Mouse (Mus musculus): ENCODE data around the gene Pknox2.

The Pknox2 gene

DNA sequence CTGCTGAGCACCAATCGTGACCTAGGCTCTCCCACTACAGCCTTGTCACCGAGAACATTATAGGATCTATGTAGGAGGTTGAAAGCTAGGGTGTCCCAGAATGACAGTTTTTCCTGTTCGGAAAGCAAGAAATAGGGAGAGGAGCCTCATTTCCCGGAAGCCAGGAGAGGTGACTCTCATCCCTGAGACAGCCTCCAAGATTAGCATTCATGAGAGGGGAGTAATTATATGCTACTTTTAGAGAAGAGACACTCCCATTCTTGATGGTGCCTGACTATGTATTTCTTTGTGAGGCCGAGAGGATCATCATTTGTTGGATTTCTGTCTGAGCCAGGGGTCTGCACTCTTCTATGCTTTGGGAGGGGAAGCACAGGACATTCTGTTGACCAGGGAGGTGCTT lies 265.6 kb downstream of the Pknox2 start:
- DNase-seq (ENCODE audit: low read depth) = no peak

DNA sequence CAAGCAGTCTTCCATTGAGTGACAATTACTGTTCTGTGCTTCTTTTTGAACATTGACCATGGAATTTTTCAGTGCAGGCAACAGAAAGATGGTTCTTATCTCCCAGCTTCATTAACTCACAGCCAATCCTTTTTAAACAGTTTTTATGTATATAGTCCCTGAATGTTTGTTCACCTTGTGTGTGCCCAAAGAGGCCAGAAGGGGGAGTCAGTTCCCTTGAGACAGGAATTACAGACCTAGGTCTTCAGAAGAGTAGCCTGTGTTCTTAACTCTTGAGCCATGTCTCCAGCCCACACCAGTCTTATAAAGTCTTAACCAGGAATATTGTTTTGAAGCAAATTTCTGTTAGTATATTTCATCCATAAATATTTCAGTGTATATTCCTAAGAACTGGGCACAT lies 270.4 kb downstream of the Pknox2 start:
- DNase-seq (ENCODE audit: low read depth) = no peak

DNA sequence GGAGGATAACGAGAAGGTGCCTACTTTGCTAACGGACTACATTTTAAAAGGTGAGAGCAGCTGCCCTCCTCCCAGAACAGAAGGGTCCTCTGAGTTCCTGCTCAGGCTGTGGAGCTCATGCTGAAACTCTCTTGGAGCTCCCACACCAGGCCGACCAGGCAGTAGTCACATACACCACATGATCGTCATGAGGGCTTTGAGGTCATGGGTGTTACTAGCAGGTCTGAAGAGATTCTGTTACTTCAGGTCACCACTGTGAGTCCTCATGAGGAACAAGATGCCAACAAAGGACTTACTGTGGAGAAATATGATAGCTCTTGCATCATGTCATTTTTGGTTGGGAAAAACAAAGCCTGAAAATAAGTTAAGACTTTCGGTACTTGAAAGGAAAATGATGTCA lies 270.9 kb downstream of the Pknox2 start:
- no peak for DNase-seq (ENCODE audit: low read depth)

DNA sequence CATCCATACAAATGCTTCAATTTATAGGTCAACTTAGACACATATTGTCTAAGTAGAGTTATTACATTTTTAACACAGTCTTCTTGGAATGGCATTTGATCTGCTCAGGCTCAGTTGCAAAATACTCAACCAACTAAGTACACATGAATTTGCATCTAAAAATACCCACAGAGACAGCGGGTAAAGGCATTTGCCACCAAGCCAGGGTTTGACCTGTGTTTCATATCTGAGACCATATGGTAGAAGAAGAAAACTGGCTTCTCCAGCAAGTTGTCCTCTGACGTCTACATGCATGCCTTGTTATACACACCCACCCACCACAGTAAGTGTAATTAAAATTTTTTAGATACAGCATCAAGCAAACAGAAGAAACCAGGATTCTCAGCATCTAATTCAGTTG lies 273.4 kb downstream of the Pknox2 start:
- DNase-seq (ENCODE audit: low read depth) = no peak

DNA sequence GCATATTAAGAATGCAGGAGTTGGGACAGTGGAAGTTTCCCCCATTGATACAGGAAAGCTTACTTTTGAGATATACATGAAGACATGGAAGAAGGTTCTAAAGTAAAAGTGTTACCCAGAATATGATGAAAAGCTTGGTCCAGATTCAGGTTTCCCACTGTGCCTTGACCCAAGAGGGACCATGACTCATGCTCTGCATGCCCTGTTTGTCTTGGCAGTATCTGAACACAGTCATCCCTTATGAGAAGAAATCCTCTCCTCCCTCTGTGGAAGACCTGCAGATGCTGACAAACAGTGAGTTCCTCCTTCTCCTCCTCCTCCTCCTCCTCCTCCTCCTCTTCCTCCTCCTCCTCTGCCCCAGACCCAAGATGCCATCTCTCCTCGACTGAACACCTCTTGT lies 276.9 kb downstream of the Pknox2 start:
- DNase-seq (ENCODE audit: low read depth) = no peak

- no peak for DNase-seq (ENCODE audit: low read depth)
Measured at GRCm38 (mm10) chr9:36868662-36869061, 278.5 kb downstream of the Pknox2 start.

GRCm38 (mm10) chr9:36864862-36865813 lies 282.1 kb downstream of the Pknox2 start:
- no peak for DNase-seq (ENCODE audit: low read depth)

GRCm38 (mm10) chr9:36863694-36864093 lies 283.5 kb downstream of the Pknox2 start:
- DNase-seq (ENCODE audit: low read depth) = no peak

- no peak for DNase-seq (ENCODE audit: low read depth)
Measured at GRCm38 (mm10) chr9:36862576-36862975, 284.6 kb downstream of the Pknox2 start.

DNA sequence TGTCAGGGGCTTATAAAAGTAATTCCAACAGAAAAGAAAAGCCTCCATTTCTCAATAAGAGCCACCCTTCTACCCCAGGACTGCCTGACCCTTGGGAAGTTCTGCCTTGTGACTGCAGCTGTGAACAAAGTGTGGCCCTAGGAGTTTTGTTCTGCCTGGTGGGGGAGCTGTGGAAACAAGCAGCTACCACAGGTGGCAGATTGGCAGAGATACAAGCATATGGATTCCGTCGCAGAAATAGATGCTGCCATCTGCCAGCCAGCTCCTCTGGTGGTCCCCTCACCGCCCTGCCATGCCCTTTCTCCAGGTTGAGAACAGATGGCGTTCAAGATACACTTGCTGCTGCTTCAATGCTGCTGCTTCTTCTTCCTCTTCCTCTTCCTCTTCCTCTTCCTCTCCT lies 288.5 kb downstream of the Pknox2 start:
- DNase-seq (ENCODE audit: low read depth) = no peak

DNA sequence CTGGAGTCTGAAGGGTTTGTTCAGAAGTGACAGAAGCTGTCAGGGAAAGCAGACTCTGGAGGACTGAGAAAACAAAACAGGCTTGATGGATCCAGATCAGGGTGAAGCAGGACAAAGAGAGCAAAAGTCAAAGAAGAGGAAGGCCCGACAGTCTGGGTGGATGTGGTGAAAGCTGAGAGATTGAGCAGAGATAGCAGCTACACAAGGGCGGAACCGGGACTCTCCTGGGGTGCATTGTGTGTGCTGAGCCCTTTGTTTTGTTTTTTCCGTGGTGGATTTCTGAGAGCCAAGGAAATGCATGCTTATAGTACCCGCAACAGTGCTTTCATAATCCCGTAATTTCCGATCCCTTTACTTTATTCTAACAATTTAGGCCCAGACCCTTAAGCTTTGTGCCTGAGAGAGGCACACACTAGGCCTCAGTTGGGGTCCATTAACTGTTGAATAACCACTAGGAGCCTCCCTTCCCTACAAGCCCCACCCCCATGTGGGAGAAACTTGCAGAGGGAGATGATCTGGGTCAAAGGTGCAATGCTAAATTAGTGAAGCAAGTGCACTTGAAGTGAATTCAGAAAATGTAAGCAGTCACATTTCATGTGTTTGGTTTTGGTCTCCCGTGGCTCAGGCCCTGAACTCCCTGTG lies 289.6 kb downstream of the Pknox2 start:
- no peak for DNase-seq (ENCODE audit: low read depth)

- no peak for DNase-seq (ENCODE audit: low read depth)
Measured at GRCm38 (mm10) chr9:36856351-36856750, 290.9 kb downstream of the Pknox2 start.

DNA sequence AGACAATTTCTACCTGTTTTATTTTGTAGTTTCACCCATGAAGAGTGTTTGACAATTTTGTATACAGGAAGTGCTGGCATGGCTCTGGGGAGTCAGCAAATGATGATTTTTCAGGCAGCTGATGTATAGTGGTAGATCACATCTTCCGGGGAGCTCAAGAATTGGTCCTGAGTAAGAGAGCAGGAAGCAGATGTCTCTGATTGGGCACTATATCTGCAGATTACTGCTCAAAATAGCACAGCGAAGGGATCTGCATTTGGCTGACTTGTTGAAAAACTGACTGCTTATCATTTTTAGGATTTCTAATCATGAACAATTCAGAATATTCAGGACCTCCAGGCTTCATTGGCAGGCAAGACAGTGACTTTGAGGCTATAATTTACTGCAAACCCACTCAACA lies 295.0 kb downstream of the Pknox2 start:
- DNase-seq (ENCODE audit: low read depth) = no peak

GRCm38 (mm10) chr9:36850091-36850490 lies 297.1 kb downstream of the Pknox2 start:
- no peak for DNase-seq (ENCODE audit: low read depth)

DNA sequence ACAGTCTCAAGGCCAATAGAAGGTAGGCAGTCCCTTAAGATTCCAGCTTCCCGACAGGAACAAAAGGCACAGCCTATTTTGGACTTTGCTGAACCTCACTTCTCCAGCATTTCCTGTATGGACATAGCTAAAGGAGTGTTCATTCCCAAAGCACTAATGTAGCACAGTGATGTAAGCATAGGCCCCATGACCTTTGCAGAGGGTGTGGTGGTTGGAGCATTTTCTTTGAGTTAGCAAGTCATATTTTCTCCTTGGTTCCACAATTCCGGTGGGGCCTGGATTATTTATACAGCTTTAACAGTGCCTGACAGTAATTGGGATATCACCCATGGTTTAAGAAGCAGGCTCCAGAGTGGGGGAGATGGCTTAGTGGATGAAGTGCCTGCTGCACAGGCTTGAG lies 298.5 kb downstream of the Pknox2 start:
- DNase-seq (ENCODE audit: low read depth) = no peak

DNA sequence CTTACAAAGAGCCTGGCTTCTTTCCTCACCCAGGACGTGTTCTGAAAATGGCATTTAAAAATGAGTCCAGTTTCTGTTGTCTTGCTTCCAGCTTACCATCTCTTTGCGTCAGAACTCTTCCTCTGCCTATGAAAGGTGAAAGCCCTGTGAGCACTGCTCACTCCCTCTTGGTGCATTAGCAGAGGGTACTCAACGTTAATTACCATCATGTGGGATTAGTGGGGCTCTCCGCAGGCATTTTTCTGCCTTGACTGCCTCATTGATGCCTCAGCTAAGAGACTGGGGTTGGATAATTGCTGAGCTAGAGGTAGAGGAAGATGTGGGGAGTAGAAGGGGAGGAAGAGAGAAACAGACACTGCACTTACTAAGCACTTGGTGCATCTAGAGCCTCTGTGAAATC lies 300.9 kb downstream of the Pknox2 start:
- no peak for DNase-seq (ENCODE audit: low read depth)
